Mouse (Mus musculus) ES-Bruce4 (cell line): Measurements from ENCODE around the gene Prrc2a.

Source experiments
- CTCF ChIP-seq: IDR thresholded peaks from one replicate; pipeline ENCODE4 v1.8.1; 2011; ENCODE audit warnings: low read depth, low read length
- EP300 ChIP-seq: IDR thresholded peaks from 2 replicates; pipeline ENCODE4 v1.6.1; 2011; ENCODE audit warnings: low read depth, low read length; ENCODE audit not compliant: insufficient read depth
- POLR2A ChIP-seq: IDR thresholded peaks from one replicate; pipeline ENCODE4 v1.8.1; 2011; ENCODE audit warnings: low read length; ENCODE audit not compliant: insufficient read depth

DNA sequence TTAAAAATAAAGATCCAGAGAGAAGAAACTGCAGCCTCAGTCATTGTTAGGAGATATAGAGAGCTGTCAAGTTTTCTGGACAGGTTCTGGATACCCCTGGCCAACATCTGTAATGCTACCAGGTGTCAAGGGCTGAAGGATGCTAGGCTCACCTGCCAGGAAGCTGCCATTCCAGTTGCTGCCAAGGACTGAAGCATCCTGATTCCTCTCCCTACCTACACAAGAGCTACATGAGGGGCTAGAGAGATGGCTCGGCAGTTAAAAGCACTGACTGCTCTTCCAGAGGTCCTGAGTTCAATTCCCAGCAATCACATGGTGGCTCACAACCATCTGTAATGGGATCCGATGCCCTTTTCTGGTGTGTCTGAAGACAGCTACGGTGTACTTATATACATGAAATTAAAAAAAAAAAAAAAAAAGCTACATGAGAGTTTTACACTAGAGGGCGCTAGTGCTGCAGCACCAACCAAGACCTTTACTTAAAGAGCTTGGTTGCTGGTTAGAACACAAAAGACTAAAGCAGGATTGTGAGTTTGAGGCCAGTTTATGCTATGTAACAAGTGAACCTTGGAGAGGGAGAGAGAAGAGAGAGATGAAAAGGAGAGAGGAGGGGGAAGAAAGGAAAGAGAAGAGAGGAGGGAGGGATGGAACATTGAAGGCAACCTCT, 4.0 kb upstream of the Prrc2a start:
- TF ChIP-seq POLR2A (no peak), CTCF (no peak), EP300 (no peak)
